In genomic region chr15:101479666-101480060, GRCm38 (mm10) we compare ENCODE assay signal across 9 mouse cellular contexts. TPM values are rescaled to one million over a fixed set of nuclear protein-coding genes. Genes with fewer than 3 reads are reported as not detected.
DNase-seq lines count a peak whose midpoint lies in the region; ATAC-seq lines count a peak whose summit lies in the region.
"Had no signal": no experiment of that assay in that cellular context is flagged by ENCODE, and none has a peak within 500 bp of the region (broad histone marks: within the 10 kb centered on the region; RNA-seq: fewer than 3 reads in every experiment).

No protein-coding gene starts in this region.

- no peaks in the 10 kb centered on the region for H3K9me3 ChIP-seq in kidney, embryonic 16.5 days (ENCODE audit: low read length)
- no peaks in the 10 kb centered on the region for H3K9me3 ChIP-seq in embryonic facial prominence, embryonic 14.5 days (ENCODE audit: control insufficient read depth, low read length)
- no peaks in the 10 kb centered on the region for H3K9me3 ChIP-seq in intestine, embryonic 16.5 days (ENCODE audit: control insufficient read depth, low read length)
- no peaks in the 10 kb centered on the region for H3K9me3 ChIP-seq in neural tube, embryonic 13.5 days

- no peak overlapping the region for H3K27ac ChIP-seq in kidney, embryonic 16.5 days (ENCODE audit: low read length)
- H3K27ac ChIP-seq in embryonic facial prominence, embryonic 14.5 days (replicated peaks; ENCODE audit: low read depth, low read length) = no peak overlapping the region
- no peak overlapping the region for H3K27ac ChIP-seq in intestine, embryonic 16.5 days (ENCODE audit: low read length)
- H3K27ac ChIP-seq in neural tube, embryonic 13.5 days (replicated peaks) = no peak overlapping the region

- H3K4me1 ChIP-seq in kidney, embryonic 16.5 days (ENCODE audit: insufficient read depth, low read length) = peaks cover 14% of the 10 kb centered on the region; the same call in 1 of the 2 replicates
- peaks cover 8% of the 10 kb centered on the region for H3K4me1 ChIP-seq in embryonic facial prominence, embryonic 14.5 days (ENCODE audit: control insufficient read depth, insufficient read depth, low read length)
- 0 out of 2 replicates have a peak, but pooled peaks cover 8% of the 10 kb centered on the region for H3K4me1 ChIP-seq in intestine, embryonic 16.5 days (ENCODE audit: control insufficient read depth, insufficient read depth, low read length)
- peaks cover 12% of the 10 kb centered on the region for H3K4me1 ChIP-seq in neural tube, embryonic 13.5 days (replicated peaks)

- WGBS in kidney, embryonic 16.5 days = 26% methylated on average over 11 of the region's 11 CpGs
- 37% methylated on average over 11 of the region's 11 CpGs for WGBS in embryonic facial prominence, embryonic 14.5 days
- WGBS in intestine, embryonic 16.5 days = 32% methylated on average over 11 of the region's 11 CpGs
- WGBS in neural tube, embryonic 13.5 days = 33% methylated on average over 11 of the region's 11 CpGs

- ATAC-seq in kidney, embryonic 16.5 days (ENCODE audit: low FRiP score, low TSS enrichment) = no peak
- ATAC-seq in embryonic facial prominence, embryonic 14.5 days (ENCODE audit: low read depth) = no peak
- ATAC-seq in intestine, embryonic 16.5 days = no peak
- peak; percentile 67; the same call in 1 of the 2 replicates for ATAC-seq in neural tube, embryonic 13.5 days (ENCODE audit: low read depth)

- peak overlapping the region; percentile 29 for H3K4me3 ChIP-seq in kidney, embryonic 16.5 days (ENCODE audit: low read length)
- H3K4me3 ChIP-seq in embryonic facial prominence, embryonic 14.5 days (ENCODE audit: low read depth, low read length) = peak overlapping the region; percentile 23
- peak overlapping the region; percentile 40 for H3K4me3 ChIP-seq in intestine, embryonic 16.5 days (ENCODE audit: low read length)
- H3K4me3 ChIP-seq in neural tube, embryonic 13.5 days = peak overlapping the region; percentile 34

- 0 out of 2 replicates have a peak overlapping the region, but pooled peaks have one; percentile 1 for H3K9ac ChIP-seq in kidney, embryonic 16.5 days (replicated peaks; ENCODE audit: low read length)
- peak overlapping the region; percentile 38; the same call in 1 of the 2 replicates for H3K9ac ChIP-seq in embryonic facial prominence, embryonic 14.5 days (ENCODE audit: low read depth, low read length)
- H3K9ac ChIP-seq in intestine, embryonic 16.5 days (ENCODE audit: low read depth, low read length) = peak overlapping the region; percentile 44
- H3K9ac ChIP-seq in neural tube, embryonic 13.5 days = peak overlapping the region; percentile 68

- H3K27me3 ChIP-seq in kidney, embryonic 16.5 days (ENCODE audit: insufficient read depth, low read length) = peaks cover 6% of the 10 kb centered on the region; the same call in 1 of the 2 replicates
- H3K27me3 ChIP-seq in embryonic facial prominence, embryonic 14.5 days (replicated peaks; ENCODE audit: control insufficient read depth, insufficient read depth, low read length) = peaks cover 7% of the 10 kb centered on the region; the same call in 1 of the 2 replicates
- no peaks in the 10 kb centered on the region for H3K27me3 ChIP-seq in intestine, embryonic 16.5 days (replicated peaks; ENCODE audit: control insufficient read depth, insufficient read depth, low read length)
- 0 out of 2 replicates have a peak, but pooled peaks cover 4% of the 10 kb centered on the region for H3K27me3 ChIP-seq in neural tube, embryonic 13.5 days

- H3K4me2 ChIP-seq in kidney, embryonic 16.5 days (replicated peaks; ENCODE audit: low read depth, low read length) = peak overlapping the region; percentile 51
- H3K4me2 ChIP-seq in embryonic facial prominence, embryonic 14.5 days (ENCODE audit: low read depth, low read length) = peak overlapping the region; percentile 59
- peak overlapping the region; percentile 56 for H3K4me2 ChIP-seq in intestine, embryonic 16.5 days (ENCODE audit: low read depth, low read length)
- H3K4me2 ChIP-seq in neural tube, embryonic 13.5 days = peak overlapping the region; percentile 67

- DNase-seq in kidney, adult 11 months = no peak
- no peak for DNase-seq in embryonic facial prominence, embryonic 14.5 days (ENCODE audit: low spot score)
- no peak for DNase-seq in spleen, postnatal 10 days (ENCODE audit: low spot score in 2 of 2)
- DNase-seq in ovary, postnatal 10 days (ENCODE audit: low spot score) = no peak
- DNase-seq in frontal cortex, postnatal 25 days (ENCODE audit: low spot score in 2 of 2) = no peak

- no peaks in the 10 kb centered on the region for H3K36me3 ChIP-seq in kidney, embryonic 16.5 days (ENCODE audit: insufficient read depth, low read length)
- H3K36me3 ChIP-seq in embryonic facial prominence, embryonic 14.5 days (ENCODE audit: control insufficient read depth, insufficient read depth, low read length) = no peaks in the 10 kb centered on the region
- no peaks in the 10 kb centered on the region for H3K36me3 ChIP-seq in intestine, embryonic 16.5 days (ENCODE audit: control insufficient read depth, insufficient read depth, low read length)
- H3K36me3 ChIP-seq in neural tube, embryonic 13.5 days = no peaks in the 10 kb centered on the region

RNA-seq across cellular contexts. Expression of gene Krt86, which starts 6.4 kb away (rescaled TPM):
- not detected in 2 replicates for polyA plus RNA-seq in kidney, embryonic 16.5 days (2015; fragmentation: Nextera tagmentation; extraction: Ambion mirVana)
- polyA plus RNA-seq in embryonic facial prominence, embryonic 14.5 days (2014; fragmentation: Nextera tagmentation; extraction: Ambion mirVana) = 0.10 and 0.22 TPM in 2 replicates
- polyA plus RNA-seq in intestine, embryonic 16.5 days (2015; fragmentation: Nextera tagmentation; extraction: Ambion mirVana) = not detected in 2 replicates
- 0.14 and 0.15 TPM in 2 replicates for polyA plus RNA-seq in neural tube, embryonic 13.5 days (2015; fragmentation: Nextera tagmentation; extraction: Ambion mirVana)

RNA-seq across cellular contexts. Expression of gene Krt83, which starts 11.6 kb away (rescaled TPM):
- not detected in 2 replicates for polyA plus RNA-seq in kidney, embryonic 16.5 days (2015; fragmentation: Nextera tagmentation; extraction: Ambion mirVana)
- 0.26 TPM in 1 of 2 replicates, not detected in the other for polyA plus RNA-seq in embryonic facial prominence, embryonic 14.5 days (2014; fragmentation: Nextera tagmentation; extraction: Ambion mirVana)
- polyA plus RNA-seq in intestine, embryonic 16.5 days (2015; fragmentation: Nextera tagmentation; extraction: Ambion mirVana) = 0.09 TPM in 1 of 2 replicates, not detected in the other
- polyA plus RNA-seq in neural tube, embryonic 13.5 days (2015; fragmentation: Nextera tagmentation; extraction: Ambion mirVana) = not detected in 2 replicates

RNA-seq across cellular contexts. Expression of gene Krt81, which starts 16.1 kb away (rescaled TPM):
- not detected in 2 replicates for polyA plus RNA-seq in kidney, embryonic 16.5 days (2015; fragmentation: Nextera tagmentation; extraction: Ambion mirVana)
- polyA plus RNA-seq in embryonic facial prominence, embryonic 14.5 days (2014; fragmentation: Nextera tagmentation; extraction: Ambion mirVana) = not detected in 2 replicates
- polyA plus RNA-seq in intestine, embryonic 16.5 days (2015; fragmentation: Nextera tagmentation; extraction: Ambion mirVana) = not detected in 2 replicates
- polyA plus RNA-seq in neural tube, embryonic 13.5 days (2015; fragmentation: Nextera tagmentation; extraction: Ambion mirVana) = not detected in 2 replicates
- polyA plus RNA-seq: large intestine, adult 2 months had no signal

RNA-seq across cellular contexts. Expression of gene Krt88, which starts 32.1 kb away (rescaled TPM):
- polyA plus RNA-seq in kidney, embryonic 16.5 days (2015; fragmentation: Nextera tagmentation; extraction: Ambion mirVana) = not detected in 2 replicates
- not detected in 2 replicates for polyA plus RNA-seq in embryonic facial prominence, embryonic 14.5 days (2014; fragmentation: Nextera tagmentation; extraction: Ambion mirVana)
- polyA plus RNA-seq in intestine, embryonic 16.5 days (2015; fragmentation: Nextera tagmentation; extraction: Ambion mirVana) = 0.20 TPM in 1 of 2 replicates, not detected in the other
- not detected in 2 replicates for polyA plus RNA-seq in neural tube, embryonic 13.5 days (2015; fragmentation: Nextera tagmentation; extraction: Ambion mirVana)

RNA-seq across cellular contexts. Expression of gene Gm49425, which starts 37.4 kb away (rescaled TPM):
- not detected in 2 replicates for polyA plus RNA-seq in kidney, embryonic 16.5 days (2015; fragmentation: Nextera tagmentation; extraction: Ambion mirVana)
- polyA plus RNA-seq in embryonic facial prominence, embryonic 14.5 days (2014; fragmentation: Nextera tagmentation; extraction: Ambion mirVana) = 1.6 and 1.8 TPM in 2 replicates
- polyA plus RNA-seq in intestine, embryonic 16.5 days (2015; fragmentation: Nextera tagmentation; extraction: Ambion mirVana) = not detected in 2 replicates
- not detected in 2 replicates for polyA plus RNA-seq in neural tube, embryonic 13.5 days (2015; fragmentation: Nextera tagmentation; extraction: Ambion mirVana)
- polyA plus RNA-seq: large intestine, adult 2 months had no signal

Comparison
In these comparisons a context has a peak if more than half of its experiments do, and no peak if none do; other contexts are left out.
1. H3K9ac ChIP-seq: peak in every context shown above with its lines; median percentile 68 in neural tube, embryonic 13.5 days; 44 in intestine, embryonic 16.5 days; 38 in embryonic facial prominence, embryonic 14.5 days; 1 in kidney, embryonic 16.5 days.